Mouse (Mus musculus) yolk sac, embryonic 10.5 days (tissue): Measurements from ENCODE around the gene Gm11168.
"Not testable (repeated sequence)": the region's sequence is repeated elsewhere in the genome, so short reads cannot be mapped to it uniquely, and the experiment has no call there.

Experiments
- DNase-seq: peaks from one replicate; pipeline ENCODE4 v3.0.0-alpha.2; 2017; ENCODE audit warnings: low spot score

Gene Gm11168

DNA sequence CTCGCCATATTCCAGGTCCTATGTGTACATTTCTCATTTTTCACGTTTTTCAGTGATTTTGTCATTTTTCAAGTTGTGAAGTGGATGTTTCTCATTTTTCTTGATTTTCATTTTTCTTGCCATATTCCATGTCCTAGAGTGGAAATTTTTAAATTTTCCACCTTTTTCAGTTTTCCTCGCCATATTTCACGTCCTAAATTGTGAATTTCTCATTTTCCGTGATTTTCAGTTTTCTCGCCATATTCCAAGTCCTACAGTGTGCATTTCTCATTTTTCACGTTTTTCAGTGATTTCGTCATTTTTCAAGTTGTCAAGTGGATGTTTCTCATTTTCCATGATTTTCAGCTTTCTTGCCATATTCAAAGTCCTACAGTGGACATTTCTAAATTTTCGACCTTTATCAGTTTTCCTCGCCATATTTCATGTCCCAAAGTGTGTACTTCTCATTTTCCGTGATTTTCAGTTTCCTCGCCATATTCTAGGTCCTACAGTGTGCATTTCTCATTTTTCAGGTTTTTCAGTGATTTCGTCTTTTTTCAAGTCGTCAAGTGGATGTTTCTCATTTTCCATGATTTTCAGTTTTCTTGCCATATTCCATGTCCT, at the start of gene Gm11168:
Gene Gm11168 (plus strand): TSS at position 553 of the 603 bp plus-strand sequence.
- DNase-seq, result not testable (repeated sequence)

GRCm38 (mm10) chr9:3000445-3000972, 2.6 kb upstream of the Gm11168 start, which contains the start of gene Gm10722:
TSS of gene Gm10722 (plus strand) at chr9:3000922.
- peak; percentile 15 for DNase-seq

- DNase-seq, result not testable (repeated sequence)
Measured at GRCm38 (mm10) chr9:3001006-3001405, 2.1 kb upstream of the Gm11168 start.

DNA sequence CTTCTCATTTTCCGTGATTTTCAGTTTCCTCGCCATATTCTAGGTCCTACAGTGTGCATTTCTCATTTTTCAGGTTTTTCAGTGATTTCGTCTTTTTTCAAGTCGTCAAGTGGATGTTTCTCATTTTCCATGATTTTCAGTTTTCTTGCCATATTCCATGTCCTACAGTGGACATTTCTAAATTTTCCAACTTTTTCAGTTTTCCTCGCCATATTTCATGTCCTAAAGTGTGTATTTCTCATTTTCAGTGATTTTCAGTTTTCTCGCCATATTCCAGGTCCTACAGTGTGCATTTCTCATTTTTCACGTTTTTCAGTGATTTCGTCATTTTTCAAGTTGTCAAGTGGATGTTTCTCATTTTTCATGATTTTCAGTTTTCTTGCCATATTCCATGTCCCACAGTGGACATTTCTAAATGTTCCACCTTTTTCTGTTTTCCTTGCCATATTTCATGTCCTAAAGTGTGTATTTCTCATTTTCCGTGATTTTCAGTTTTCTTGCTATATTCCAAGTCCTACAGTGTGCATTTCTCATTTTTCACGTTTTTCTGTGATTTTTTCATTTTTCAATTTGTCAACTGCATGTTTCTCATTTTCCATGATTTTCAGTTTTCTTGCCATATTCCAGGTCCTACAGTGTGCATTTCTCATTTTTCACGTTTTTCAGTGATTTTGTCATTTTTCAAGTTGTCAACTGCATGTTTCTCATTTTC, 1.0 kb upstream of the Gm11168 start:
- peak; percentile 30 for DNase-seq

DNA sequence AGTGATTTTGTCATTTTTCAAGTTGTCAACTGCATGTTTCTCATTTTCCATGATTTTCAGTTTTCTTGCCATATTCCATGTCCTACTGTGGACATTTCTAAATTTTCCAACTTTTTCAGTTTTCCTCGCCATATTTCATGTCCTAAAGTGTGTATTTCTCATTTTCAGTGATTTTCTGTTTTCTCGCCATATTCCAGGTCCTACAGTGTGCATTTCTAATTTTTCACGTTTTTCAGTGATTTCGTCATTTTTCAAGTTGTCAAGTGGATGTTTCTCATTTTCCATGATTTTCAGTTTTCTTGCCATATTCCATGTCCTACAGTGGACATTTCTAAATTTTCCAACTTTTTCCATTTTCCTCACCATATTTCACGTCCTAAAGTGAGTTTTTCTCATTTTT, 3.0 kb downstream of the Gm11168 start:
- not testable (repeated sequence) for DNase-seq

DNA sequence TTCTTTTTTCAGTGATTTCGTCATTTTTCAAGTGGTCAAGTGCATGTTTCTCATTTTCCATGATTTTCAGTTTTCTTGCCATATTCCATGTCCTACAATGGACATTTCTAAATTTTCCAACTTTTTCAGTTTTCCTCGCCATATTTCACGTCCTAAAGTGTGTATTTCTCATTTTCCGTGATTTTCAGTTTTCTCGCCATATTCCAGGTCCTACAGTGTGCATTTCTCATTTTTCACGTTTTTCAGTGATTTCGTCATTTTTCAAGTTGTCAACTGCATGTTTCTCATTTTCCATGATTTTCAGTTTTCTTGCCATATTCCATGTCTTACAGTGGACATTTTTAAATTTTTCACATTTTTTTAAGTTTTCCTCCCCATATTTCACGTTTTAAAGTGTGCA, 3.5 kb downstream of the Gm11168 start:
- not testable (repeated sequence) for DNase-seq

- peak; percentile 4 for DNase-seq
Measured at GRCm38 (mm10) chr9:3007272-3007671, 4.1 kb downstream of the Gm11168 start.

- DNase-seq, result not testable (repeated sequence)
Measured at GRCm38 (mm10) chr9:3009331-3009730, 6.2 kb downstream of the Gm11168 start.

DNA sequence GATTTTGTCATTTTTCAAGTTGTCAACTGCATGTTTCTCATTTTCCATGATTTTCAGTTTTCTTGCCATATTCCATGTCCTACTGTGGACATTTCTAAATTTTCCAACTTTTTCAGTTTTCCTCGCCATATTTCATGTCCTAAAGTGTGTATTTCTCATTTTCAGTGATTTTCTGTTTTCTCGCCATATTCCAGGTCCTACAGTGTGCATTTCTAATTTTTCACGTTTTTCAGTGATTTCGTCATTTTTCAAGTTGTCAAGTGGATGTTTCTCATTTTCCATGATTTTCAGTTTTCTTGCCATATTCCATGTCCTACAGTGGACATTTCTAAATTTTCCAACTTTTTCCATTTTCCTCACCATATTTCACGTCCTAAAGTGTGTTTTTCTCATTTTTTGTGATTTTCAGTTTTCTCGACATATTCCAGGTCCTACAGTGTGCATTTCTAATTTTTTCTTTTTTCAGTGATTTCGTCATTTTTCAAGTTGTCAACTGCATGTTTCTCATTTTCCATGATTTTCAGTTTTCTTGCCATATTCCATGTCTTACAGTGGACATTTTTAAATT, 9.0 kb downstream of the Gm11168 start:
- DNase-seq, result not testable (repeated sequence)

DNA sequence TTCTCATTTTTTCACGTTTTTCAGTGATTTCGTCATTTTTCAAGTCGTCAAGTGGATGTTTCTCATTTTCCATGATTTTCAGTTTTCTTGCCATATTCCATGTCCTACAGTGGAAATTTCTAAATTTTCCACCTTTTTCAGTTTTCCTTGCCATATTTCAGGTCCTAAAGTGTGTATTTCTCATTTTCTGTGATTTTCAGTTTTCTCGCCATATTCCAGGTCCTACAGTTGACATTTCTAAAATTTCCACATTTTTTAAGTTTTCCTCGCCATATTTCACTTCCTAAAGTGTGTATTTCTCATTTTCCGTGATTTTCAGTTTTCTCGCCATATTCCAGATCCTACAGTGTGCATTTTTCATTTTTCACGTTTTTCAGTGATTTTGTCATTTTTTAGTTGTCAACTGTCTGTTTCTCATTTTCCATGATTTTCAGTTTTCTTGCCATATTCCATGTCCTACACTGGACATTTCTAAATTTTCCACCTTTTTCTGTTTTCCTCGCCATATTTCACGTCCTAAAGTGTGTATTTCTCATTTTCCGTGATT, 9.7 kb downstream of the Gm11168 start, which contains the start of gene Gm10721:
Gene Gm10721 (plus strand): TSS at position 408 of the 547 bp plus-strand sequence.
- not testable (repeated sequence) for DNase-seq

DNA sequence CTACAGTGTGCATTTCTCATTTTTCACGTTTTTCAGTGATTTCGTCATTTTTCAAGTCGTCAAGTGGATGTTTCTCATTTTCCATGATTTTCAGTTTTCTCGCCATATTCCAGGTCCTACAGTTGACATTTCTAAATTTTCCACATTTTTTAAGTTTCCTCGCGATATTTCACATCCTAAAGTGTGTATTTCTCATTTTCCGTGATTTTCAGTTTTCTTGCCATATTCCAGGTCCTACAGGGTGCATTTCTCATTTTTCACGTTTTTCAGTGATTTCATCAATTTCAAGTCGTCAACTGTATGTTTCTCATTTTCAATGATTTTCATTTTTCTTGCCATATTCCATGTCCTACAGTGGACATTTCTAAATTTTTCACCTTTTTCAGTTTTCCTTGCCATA, 12.2 kb downstream of the Gm11168 start, which contains the start of gene Gm10720:
Gene Gm10720 (plus strand): TSS at position 301 of the 400 bp plus-strand sequence.
- not testable (repeated sequence) for DNase-seq

- not testable (repeated sequence) for DNase-seq
Measured at GRCm38 (mm10) chr9:3015896-3016295, 12.8 kb downstream of the Gm11168 start.

GRCm38 (mm10) chr9:3017108-3017507, 14.0 kb downstream of the Gm11168 start, which contains the start of gene Gm10719:
TSS of gene Gm10719 (plus strand) at chr9:3017408.
- DNase-seq, result not testable (repeated sequence)

- not testable (repeated sequence) for DNase-seq
Measured at GRCm38 (mm10) chr9:3018944-3019343, 15.8 kb downstream of the Gm11168 start.

DNA sequence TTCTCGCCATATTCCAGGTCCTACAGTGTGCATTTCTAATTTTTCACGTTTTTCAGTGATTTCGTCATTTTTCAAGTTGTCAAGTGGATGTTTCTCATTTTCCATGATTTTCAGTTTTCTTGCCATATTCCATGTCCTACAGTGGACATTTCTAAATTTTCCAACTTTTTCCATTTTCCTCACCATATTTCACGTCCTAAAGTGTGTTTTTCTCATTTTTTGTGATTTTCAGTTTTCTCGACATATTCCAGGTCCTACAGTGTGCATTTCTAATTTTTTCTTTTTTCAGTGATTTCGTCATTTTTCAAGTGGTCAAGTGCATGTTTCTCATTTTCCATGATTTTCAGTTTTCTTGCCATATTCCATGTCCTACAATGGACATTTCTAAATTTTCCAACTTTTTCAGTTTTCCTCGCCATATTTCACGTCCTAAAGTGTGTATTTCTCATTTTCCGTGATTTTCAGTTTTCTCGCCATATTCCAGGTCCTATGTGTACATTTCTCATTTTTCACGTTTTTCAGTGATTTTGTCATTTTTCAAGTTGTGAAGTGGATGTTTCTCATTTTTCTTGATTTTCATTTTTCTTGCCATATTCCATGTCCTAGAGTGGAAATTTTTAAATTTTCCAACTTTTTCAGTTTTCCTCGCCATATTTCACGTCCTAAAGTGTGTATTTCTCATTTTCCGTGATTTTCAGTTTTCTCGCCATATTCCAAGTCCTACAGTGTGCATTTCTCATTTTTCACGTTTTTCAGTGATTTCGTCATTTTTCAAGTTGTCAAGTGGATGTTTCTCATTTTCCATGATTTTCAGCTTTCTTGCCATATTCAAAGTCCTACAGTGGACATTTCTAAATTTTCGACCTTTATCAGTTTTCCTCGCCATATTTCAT, 16.9 kb downstream of the Gm11168 start:
- DNase-seq, result not testable (repeated sequence)

DNA sequence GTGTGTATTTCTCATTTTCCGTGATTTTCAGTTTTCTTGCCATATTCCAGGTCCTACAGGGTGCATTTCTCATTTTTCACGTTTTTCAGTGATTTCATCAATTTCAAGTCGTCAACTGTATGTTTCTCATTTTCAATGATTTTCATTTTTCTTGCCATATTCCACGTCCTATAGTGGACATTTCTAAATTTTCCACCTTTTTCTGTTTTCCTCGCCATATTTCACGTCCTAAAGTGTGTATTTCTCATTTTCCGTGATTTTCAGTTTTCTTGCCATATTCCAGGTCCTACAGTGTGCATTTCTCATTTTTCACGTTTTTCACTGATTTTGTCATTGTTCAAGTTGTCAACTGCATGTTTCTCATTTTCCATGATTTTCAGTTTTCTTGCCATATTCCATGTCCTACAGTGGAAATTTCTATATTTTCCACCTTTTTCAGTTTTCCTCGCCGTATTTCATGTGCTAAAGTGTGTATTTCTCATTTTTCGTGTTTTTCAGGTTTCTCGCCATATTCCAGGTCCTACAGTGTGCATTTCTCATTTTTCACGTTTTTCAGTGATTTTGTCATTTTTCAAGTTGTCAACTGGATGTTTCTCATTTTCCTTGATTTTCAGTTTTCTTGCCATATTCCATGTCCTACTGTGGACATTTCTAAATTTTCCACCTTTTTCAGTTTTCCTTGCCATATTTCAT, 19.3 kb downstream of the Gm11168 start:
- DNase-seq, result peak; percentile 3

DNA sequence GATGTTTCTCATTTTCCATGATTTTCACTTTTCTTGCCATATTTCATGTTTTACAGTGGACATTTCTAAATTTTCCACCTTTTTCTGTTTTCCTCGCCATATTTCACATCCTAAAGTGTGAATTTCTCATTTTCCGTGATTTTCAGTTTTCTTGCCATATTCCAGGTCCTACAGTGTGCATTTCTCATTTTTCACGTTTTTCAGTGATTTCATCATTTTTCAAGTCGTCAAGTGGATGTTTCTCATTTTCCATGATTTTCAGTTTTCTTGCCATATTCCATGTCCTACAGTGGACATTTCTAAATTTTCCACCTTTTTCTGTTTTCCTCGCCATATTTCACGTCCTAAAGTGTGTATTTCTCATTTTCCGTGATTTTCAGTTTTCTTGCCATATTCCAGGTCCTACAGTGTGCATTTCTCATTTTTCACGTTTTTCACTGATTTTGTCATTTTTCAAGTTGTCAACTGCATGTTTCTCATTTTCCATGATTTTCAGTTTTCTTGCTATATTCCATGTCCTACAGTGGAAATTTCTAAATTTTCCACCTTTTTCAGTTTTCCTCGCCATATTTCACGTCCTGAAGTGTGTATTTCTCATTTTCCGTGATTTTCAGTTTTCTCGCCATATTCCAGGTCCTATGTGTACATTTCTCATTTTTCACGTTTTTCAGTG, 20.3 kb downstream of the Gm11168 start, which contains the start of gene Gm10718:
Gene Gm10718 (plus strand): TSS at position 236 of the 673 bp plus-strand sequence.
- not testable (repeated sequence) for DNase-seq

GRCm38 (mm10) chr9:3023985-3024648, 21.0 kb downstream of the Gm11168 start:
- not testable (repeated sequence) for DNase-seq

DNA sequence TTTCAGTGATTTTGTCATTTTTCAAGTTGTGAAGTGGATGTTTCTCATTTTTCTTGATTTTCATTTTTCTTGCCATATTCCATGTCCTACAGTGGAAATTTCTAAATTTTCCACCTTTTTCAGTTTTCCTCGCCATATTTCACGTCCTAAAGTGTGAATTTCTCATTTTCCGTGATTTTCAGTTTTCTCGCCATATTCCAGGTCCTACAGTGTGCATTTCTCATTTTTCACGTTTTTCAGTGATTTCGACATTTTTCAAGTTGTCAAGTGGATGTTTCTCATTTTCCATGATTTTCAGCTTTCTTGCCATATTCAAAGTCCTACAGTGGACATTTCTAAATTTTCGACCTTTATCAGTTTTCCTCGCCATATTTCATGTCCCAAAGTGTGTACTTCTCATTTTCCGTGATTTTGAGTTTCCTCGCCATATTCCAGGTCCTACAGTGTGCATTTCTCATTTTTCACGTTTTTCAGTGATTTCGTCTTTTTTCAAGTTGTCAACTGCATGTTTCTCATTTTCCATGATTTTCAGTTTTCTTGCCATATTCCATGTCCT, 21.8 kb downstream of the Gm11168 start, which contains the start of gene Gm10717:
Gene Gm10717 (plus strand): TSS at position 506 of the 556 bp plus-strand sequence.
- DNase-seq, result not testable (repeated sequence)
